Mouse (Mus musculus) embryonic facial prominence, embryonic 15.5 days (tissue): ENCODE data around the gene Gm36028. TPM values are rescaled to one million over a fixed set of nuclear protein-coding genes. Genes with fewer than 3 reads are reported as not detected.

Experiments
- ATAC-seq: fragments of 200-750 bp; cut with Nextera tagmentation; 2 replicates; pipeline ENCODE4 v1.8.0; 2017; ENCODE audit warnings: low read depth, moderate TSS enrichment; ENCODE audit not compliant: insufficient number of reproducible peaks, low FRiP score, low TSS enrichment
- H3K27ac ChIP-seq: fragments of 300-500 bp; sonication (generic); replicated peaks from 2 replicates; pipeline ENCODE4 v1.5.1; 2015; ENCODE audit warnings: mild to moderate bottlenecking, inconsistent platforms
- H3K27me3 ChIP-seq: fragments of 300-500 bp; sonication (generic); 2 replicates; pipeline ENCODE4 v1.6.1; 2015; ENCODE audit warnings: inconsistent platforms
- H3K36me3 ChIP-seq: fragments of 300-500 bp; sonication (generic); 2 replicates; pipeline ENCODE4 v1.6.1; 2015; ENCODE audit warnings: mild to moderate bottlenecking, inconsistent platforms
- H3K4me1 ChIP-seq: fragments of 300-500 bp; sonication (generic); 2 replicates; pipeline ENCODE4 v1.6.1; 2015; ENCODE audit warnings: inconsistent platforms
- H3K4me2 ChIP-seq: fragments of 300-500 bp; sonication (generic); replicated peaks from 2 replicates; pipeline ENCODE4 v1.6.1; 2015; ENCODE audit warnings: mild to moderate bottlenecking, inconsistent platforms
- H3K4me3 ChIP-seq: fragments of 300-500 bp; sonication (generic); replicated peaks from 2 replicates; pipeline ENCODE4 v1.5.1; 2015; ENCODE audit warnings: mild to moderate bottlenecking, inconsistent platforms
- H3K9ac ChIP-seq: fragments of 300-500 bp; sonication (generic); 2 replicates; pipeline ENCODE4 v1.6.1; 2015; ENCODE audit warnings: inconsistent platforms
- H3K9me3 ChIP-seq: fragments of 300-500 bp; sonication (generic); replicated peaks from 2 replicates; pipeline ENCODE4 v1.6.1; 2016; ENCODE audit warnings: inconsistent platforms
- WGBS: fragments of 180-500 bp; shearing (Covaris S2); methylation state at CpG from one replicate; pipeline ENCODE4 v1.1.7; 2015; 5-methylcytosine and 5-hydroxymethylcytosine counted together
- polyA plus RNA-seq: library from polyadenylated mRNA; unstranded; fragments of >200 nt; fragmentation: Nextera tagmentation; extraction: Ambion mirVana; gene quantifications from 2 replicates; pipeline ENCODE4 v1.2.1, GENCODE M21; 2015

Gene Gm36028
- polyA plus RNA-seq, 1 experiment from 2014 or later: 0.19 TPM

GRCm38 (mm10) chr16:37878951-37879505 is 18.1 kb upstream of the Gm36028 start:
- ATAC-seq: no peak
- Histone ChIP-seq H3K9ac (no peak overlapping the region), H3K27ac (no peak overlapping the region), H3K4me1 (0 out of 2 replicates have a peak, but pooled peaks cover 4% of the 10 kb centered on the region), H3K4me3 (no peak overlapping the region), H3K36me3 (peaks cover 55% of the 10 kb centered on the region), H3K9me3 (no peaks in the 10 kb centered on the region), H3K4me2 (no peak overlapping the region), H3K27me3 (no peaks in the 10 kb centered on the region)
- WGBS: 85% methylated on average over 7 of the region's 7 CpGs

GRCm38 (mm10) chr16:37877406-37877805 is 16.5 kb upstream of the Gm36028 start:
- ATAC-seq: no peak
- H3K9ac ChIP-seq: no peak overlapping the region
- H3K27ac ChIP-seq: no peak overlapping the region
- H3K36me3 ChIP-seq: peaks cover 38% of the 10 kb centered on the region
- H3K27me3 ChIP-seq: no peaks in the 10 kb centered on the region
- whole genome bisulfite sequencing: 94% methylated on average over 3 of the region's 3 CpGs
- H3K4me2 ChIP-seq: no peak overlapping the region
- H3K4me3 ChIP-seq: no peak overlapping the region
- 0 out of 2 replicates have a peak, but pooled peaks cover 4% of the 10 kb centered on the region for H3K4me1 ChIP-seq
- H3K9me3 ChIP-seq: no peaks in the 10 kb centered on the region

GRCm38 (mm10) chr16:37874501-37875235 is 13.7 kb upstream of the Gm36028 start:
- H3K4me1 ChIP-seq: peaks cover 22% of the 10 kb centered on the region

GRCm38 (mm10) chr16:37871112-37871715 is 10.3 kb upstream of the Gm36028 start:
- Histone ChIP-seq H3K36me3 (no peaks in the 10 kb centered on the region), H3K27me3 (no peaks in the 10 kb centered on the region), H3K4me2 (no peak overlapping the region), H3K9me3 (no peaks in the 10 kb centered on the region), H3K4me3 (no peak overlapping the region), H3K9ac (no peak overlapping the region), H3K27ac (no peak overlapping the region), H3K4me1 (peaks cover 23% of the 10 kb centered on the region)
- no peak for ATAC-seq
- WGBS: 85% methylated on average over 4 of the region's 4 CpGs

More at GRCm38 (mm10) chr16:37874501-37875235, 13.7 kb upstream of the Gm36028 start:
- Histone ChIP-seq H3K27ac (no peak overlapping the region), H3K4me2 (no peak overlapping the region), H3K27me3 (no peaks in the 10 kb centered on the region), H3K9ac (no peak overlapping the region), H3K36me3 (peaks cover 20% of the 10 kb centered on the region), H3K4me3 (no peak overlapping the region), H3K9me3 (no peaks in the 10 kb centered on the region)
- no peak for ATAC-seq
- WGBS: 83% methylated on average over 4 of the region's 4 CpGs

GRCm38 (mm10) chr16:37869470-37870231 is 8.7 kb upstream of the Gm36028 start:
- H3K9me3 ChIP-seq: no peaks in the 10 kb centered on the region
- H3K4me1 ChIP-seq: peaks cover 20% of the 10 kb centered on the region
- peak overlapping the region; percentile 89 for H3K9ac ChIP-seq
- ATAC-seq: no peak
- H3K36me3 ChIP-seq: no peaks in the 10 kb centered on the region
- no peaks in the 10 kb centered on the region for H3K27me3 ChIP-seq
- H3K27ac ChIP-seq: peak overlapping the region; percentile 99
- peak overlapping the region; percentile 98 for H3K4me3 ChIP-seq
- H3K4me2 ChIP-seq: peak overlapping the region; percentile 77
- WGBS: 17% methylated on average over 4 of the region's 4 CpGs

GRCm38 (mm10) chr16:37868506-37869469 is 7.8 kb upstream of the Gm36028 start:
- under 1% methylated on average over 69 of the region's 87 CpGs for WGBS
- H3K4me3 ChIP-seq: peak overlapping the region; percentile 98
- H3K9ac ChIP-seq: peak overlapping the region; percentile 89
- no peaks in the 10 kb centered on the region for H3K36me3 ChIP-seq
- peak; percentile 80 for ATAC-seq
- H3K27ac ChIP-seq: peak overlapping the region; percentile 99
- no peaks in the 10 kb centered on the region for H3K27me3 ChIP-seq
- H3K4me2 ChIP-seq: peak overlapping the region; percentile 77
- H3K4me1 ChIP-seq: peaks cover 19% of the 10 kb centered on the region
- H3K9me3 ChIP-seq: no peaks in the 10 kb centered on the region

GRCm38 (mm10) chr16:37867791-37868505 is 7.0 kb upstream of the Gm36028 start, which contains the start of gene Lrrc58:
TSS of gene Lrrc58 (plus strand) at chr16:37868389.
- H3K4me1 ChIP-seq: peaks cover 19% of the 10 kb centered on the region
- peak within 1 kb of the TSS; percentile 77 for H3K4me2 ChIP-seq
- no peaks in the 10 kb centered on the region for H3K36me3 ChIP-seq
- peak; percentile 95 for ATAC-seq
- WGBS: under 1% methylated on average over 86 of the region's 86 CpGs
- peak within 1 kb of the TSS; percentile 98 for H3K4me3 ChIP-seq
- H3K27me3 ChIP-seq: no peaks in the 10 kb centered on the region
- no peaks in the 10 kb centered on the region for H3K9me3 ChIP-seq
- peak within 1 kb of the TSS; percentile 99 for H3K27ac ChIP-seq
- H3K9ac ChIP-seq: peak within 1 kb of the TSS; percentile 89

GRCm38 (mm10) chr16:37865841-37866240 is 4.9 kb upstream of the Gm36028 start:
- Histone ChIP-seq H3K36me3 (no peaks in the 10 kb centered on the region), H3K27ac (no peak overlapping the region), H3K4me1 (peaks cover 12% of the 10 kb centered on the region), H3K27me3 (no peaks in the 10 kb centered on the region), H3K9ac (no peak overlapping the region), H3K4me2 (no peak overlapping the region), H3K4me3 (no peak overlapping the region), H3K9me3 (no peaks in the 10 kb centered on the region)
- 82% methylated on average over 9 of the region's 9 CpGs for WGBS
- ATAC-seq: no peak

GRCm38 (mm10) chr16:37863876-37864275 is 2.9 kb upstream of the Gm36028 start:
- WGBS: 73% methylated on average over 3 of the region's 3 CpGs
- Histone ChIP-seq H3K4me1 (no peaks in the 10 kb centered on the region; the same call in 1 of the 2 replicates), H3K27me3 (no peaks in the 10 kb centered on the region), H3K9ac (no peak overlapping the region), H3K4me3 (no peak overlapping the region), H3K27ac (no peak overlapping the region), H3K9me3 (no peaks in the 10 kb centered on the region), H3K36me3 (no peaks in the 10 kb centered on the region), H3K4me2 (no peak overlapping the region)
- no peak for ATAC-seq

- H3K9ac ChIP-seq: no peak overlapping the region
- no peaks in the 10 kb centered on the region for H3K4me1 ChIP-seq
- H3K27ac ChIP-seq: no peak overlapping the region
- H3K36me3 ChIP-seq: no peaks in the 10 kb centered on the region
- H3K27me3 ChIP-seq: no peaks in the 10 kb centered on the region
- ATAC-seq: no peak
- H3K9me3 ChIP-seq: no peaks in the 10 kb centered on the region
- H3K4me3 ChIP-seq: no peak overlapping the region
- 75% methylated on average over 7 of the region's 7 CpGs for WGBS
- no peak overlapping the region for H3K4me2 ChIP-seq
These were observed 733 bp downstream of the Gm36028 start for GRCm38 (mm10) chr16:37860213-37860612.
